Mouse (Mus musculus): Measurements from ENCODE around the gene Chrna7. TPM values are rescaled to one million over a fixed set of nuclear protein-coding genes. Genes with fewer than 3 reads are reported as not detected.

Gene Chrna7
- total RNA-seq, 2 experiments from 2014 or later, result 45.1 to 51.2 TPM

- DNase-seq (ENCODE audit: low spot score in 2 of 2), result no peak
These were observed 126.4 kb downstream of the Chrna7 start for GRCm38 (mm10) chr7:63085954-63086353.

GRCm38 (mm10) chr7:63084351-63085003, 127.9 kb downstream of the Chrna7 start:
- DNase-seq (ENCODE audit: low spot score in 2 of 2), result no peak

DNA sequence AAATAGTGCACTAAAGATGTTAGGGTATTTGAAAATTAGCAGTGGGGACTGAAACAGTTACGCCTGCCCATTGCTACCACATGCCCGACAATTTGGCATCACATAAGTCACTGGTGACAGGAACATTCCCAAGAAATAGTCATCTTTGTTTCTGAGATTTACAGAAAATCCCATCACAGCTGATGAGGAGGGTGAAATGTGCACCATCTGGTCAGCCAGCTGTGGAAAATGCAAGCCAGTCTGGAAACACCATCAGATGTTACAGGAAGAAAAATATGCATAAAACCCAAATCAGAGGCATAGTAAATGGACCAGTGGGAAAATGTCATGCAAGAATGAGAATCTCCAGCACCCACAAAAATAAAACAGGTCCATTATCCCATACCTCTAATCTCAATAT, 151.4 kb downstream of the Chrna7 start:
- peak; percentile 40 to 41 for DNase-seq (ENCODE audit: low spot score in 2 of 2)

Other genes starting within 250 kb of the Chrna7 start
- gene Otud7a, start 232.2 kb upstream of the Chrna7 start, total RNA-seq (2021), result 10 to 100 TPM; 61.8 to 65.4 TPM

Measured in layer of hippocampus, postnatal 14 days (tissue).